8 mouse cellular contexts compared by ENCODE assay signal in the genomic region with DNA sequence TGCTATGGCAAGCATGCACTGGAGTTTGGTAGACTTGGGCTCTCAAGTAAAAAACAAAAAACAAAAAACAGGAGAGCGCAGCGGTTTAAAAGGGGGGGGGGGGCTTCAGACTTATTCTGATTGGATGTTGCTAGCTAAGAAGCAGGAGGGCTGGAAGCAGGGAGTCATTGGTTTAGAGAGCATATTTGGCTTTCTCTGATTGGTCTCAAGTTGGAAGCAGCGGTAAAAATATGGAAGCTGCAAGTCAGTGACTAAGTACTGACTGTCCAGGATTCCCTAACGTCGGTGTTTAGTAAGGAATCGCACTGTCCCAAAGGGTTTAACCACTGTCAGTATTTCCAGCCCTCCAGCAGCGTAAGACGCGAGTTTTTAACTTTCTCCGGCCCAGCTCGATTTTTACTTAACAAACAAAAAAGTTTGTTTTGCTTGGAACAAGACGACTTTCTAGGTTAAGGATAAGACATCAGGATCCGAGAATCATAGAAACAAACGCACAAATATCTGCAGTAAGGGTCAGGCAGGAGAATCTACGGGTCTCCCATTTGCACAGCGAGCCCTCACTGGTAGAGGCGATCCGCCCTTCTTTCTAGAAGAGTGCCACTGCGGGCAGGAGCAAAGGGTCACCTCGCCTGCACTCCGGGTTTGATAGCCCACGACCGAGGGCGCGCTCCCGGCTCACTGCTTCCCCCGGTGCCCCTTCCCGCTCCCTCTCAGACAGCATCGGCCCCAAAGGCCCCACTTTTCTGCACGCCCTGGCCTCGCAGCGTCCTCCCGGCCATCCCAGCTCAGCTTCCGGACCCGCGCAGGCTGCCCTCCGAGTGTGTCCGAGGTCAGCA. TPM values are rescaled to one million over a fixed set of nuclear protein-coding genes. Genes with fewer than 3 reads are reported as not detected.
DNase-seq lines count a peak whose midpoint lies in the region; ATAC-seq and TF ChIP-seq lines count a peak whose summit lies in the region.

No protein-coding gene starts in this region.

- H3K4me2 ChIP-seq in lung, embryonic 15.5 days = peak overlapping the region; percentile 68

- peak; percentile 78 for ATAC-seq in lung, embryonic 15.5 days (ENCODE audit: borderline replicate concordance, extremely low read depth, low FRiP score, low TSS enrichment)

- peaks cover 17% of the 10 kb centered on the region for H3K36me3 ChIP-seq in ES-Bruce4 (ENCODE audit: control insufficient read depth, insufficient read depth, low read length, poor library complexity, severe bottlenecking)
- H3K36me3 ChIP-seq in lung, embryonic 15.5 days = peaks cover 14% of the 10 kb centered on the region; the same call in 1 of the 2 replicates

- WGBS in lung, embryonic 15.5 days = under 1% methylated on average over 38 of the region's 38 CpGs

- peak overlapping the region; percentile 81 for H3K4me3 ChIP-seq in ES-Bruce4 (ENCODE audit: low read depth, low read length)
- peak overlapping the region; percentile 99 for H3K4me3 ChIP-seq in lung, embryonic 15.5 days

- peak; percentile 80 for TF ChIP-seq POLR2A in ES-Bruce4 (IDR thresholded peaks at IDR 0.05; ENCODE audit: insufficient read depth, low read length)

- no peaks in the 10 kb centered on the region for H3K9me3 ChIP-seq in ES-Bruce4 (replicated peaks; ENCODE audit: control insufficient read depth, insufficient read depth, low read length, poor library complexity, severe bottlenecking)
- H3K9me3 ChIP-seq in lung, embryonic 15.5 days = no peaks in the 10 kb centered on the region

- TF ChIP-seq CTCF in ES-Bruce4 (IDR thresholded peaks at IDR 0.05; ENCODE audit: low read depth, low read length) = no peak

- no peaks in the 10 kb centered on the region for H3K27me3 ChIP-seq in ES-Bruce4 (ENCODE audit: control insufficient read depth, insufficient read depth, low read length, poor library complexity, severe bottlenecking)
- H3K27me3 ChIP-seq in lung, embryonic 15.5 days = no peaks in the 10 kb centered on the region

- peaks cover 1% of the 10 kb centered on the region for H3K4me1 ChIP-seq in ES-Bruce4 (ENCODE audit: control insufficient read depth, insufficient read depth, low read length)
- peaks cover 34% of the 10 kb centered on the region for H3K4me1 ChIP-seq in lung, embryonic 15.5 days

- peak; percentile 70 for DNase-seq in adrenal gland, postnatal 14 days
- peak; percentile 45 for DNase-seq in fat pad, adult 2 months (ENCODE audit: extremely low read depth, low read depth, low spot score)
- peak; percentile 53 for DNase-seq in heart, postnatal 4 days
- DNase-seq in layer of hippocampus, adult 8-10 months (ENCODE audit: low spot score in 2 of 2) = peak; percentile 36 to 54
- DNase-seq in ovary, postnatal 14 days (ENCODE audit: low spot score) = peak; percentile 41
- DNase-seq in urinary bladder, postnatal 10 days (ENCODE audit: low spot score) = no peak

- TF ChIP-seq EP300 in ES-Bruce4 (IDR thresholded peaks at IDR 0.05; ENCODE audit: insufficient read depth, low read depth, low read length) = no peak

- peak overlapping the region; percentile 99 for H3K9ac ChIP-seq in ES-Bruce4 (ENCODE audit: low read depth, poor library complexity, severe bottlenecking)
- peak overlapping the region; percentile 100 for H3K9ac ChIP-seq in lung, embryonic 15.5 days

- H3K27ac ChIP-seq in ES-Bruce4 (ENCODE audit: insufficient read depth, low read length) = peak overlapping the region; percentile 82
- peak overlapping the region; percentile 98 for H3K27ac ChIP-seq in lung, embryonic 15.5 days

RNA-seq across cellular contexts. Expression of a gene that starts 1.0 kb away (rescaled TPM):
- 165 and 176 TPM in 2 replicates for polyA plus RNA-seq in ES-Bruce4 (2011; ENCODE audit: insufficient read depth, insufficient read length, low read depth, missing spikeins)
- 122 TPM in 2 replicates for total RNA-seq in adrenal gland, postnatal 14 days (2021)
- total RNA-seq in heart, postnatal 4 days (2021) = 100 to 1,000 TPM in 1 of 2 experiments, 10 to 100 TPM in 1; 99.8 to 101 TPM
- 100 to 1,000 TPM; 130 to 145 (median 134) TPM for total RNA-seq in layer of hippocampus, adult 8-10 months (2022)
- 20.7 and 22.5 TPM in 2 replicates for polyA plus RNA-seq in lung, embryonic 15.5 days (2015; fragmentation: Nextera tagmentation; extraction: Ambion mirVana)

RNA-seq across cellular contexts. Expression of a gene that starts 42.0 kb away (rescaled TPM):
- not detected in 2 replicates for polyA plus RNA-seq in ES-Bruce4 (2011; ENCODE audit: insufficient read depth, insufficient read length, low read depth, missing spikeins)
- 0.56 and 4.4 TPM in 2 replicates for total RNA-seq in adrenal gland, postnatal 14 days (2021)
- under 1 TPM; 0.14 to 0.29 TPM for total RNA-seq in heart, postnatal 4 days (2021)
- not detected for total RNA-seq in layer of hippocampus, adult 8-10 months (2022)
- polyA plus RNA-seq in lung, embryonic 15.5 days (2015; fragmentation: Nextera tagmentation; extraction: Ambion mirVana) = not detected in 2 replicates
